Mouse (Mus musculus) retina, adult 2 months (tissue): ENCODE measurements around the gene Aebp2.

Experiments used
- DNase-seq: peaks from one replicate; pipeline ENCODE4 v3.0.0-alpha.2; 2012; ENCODE audit warnings: low read depth, low spot score

Aebp2 gene

GRCm38 (mm10) chr6:140696192-140696879 lies 73.9 kb downstream of the Aebp2 start:
- no peak for DNase-seq

DNA sequence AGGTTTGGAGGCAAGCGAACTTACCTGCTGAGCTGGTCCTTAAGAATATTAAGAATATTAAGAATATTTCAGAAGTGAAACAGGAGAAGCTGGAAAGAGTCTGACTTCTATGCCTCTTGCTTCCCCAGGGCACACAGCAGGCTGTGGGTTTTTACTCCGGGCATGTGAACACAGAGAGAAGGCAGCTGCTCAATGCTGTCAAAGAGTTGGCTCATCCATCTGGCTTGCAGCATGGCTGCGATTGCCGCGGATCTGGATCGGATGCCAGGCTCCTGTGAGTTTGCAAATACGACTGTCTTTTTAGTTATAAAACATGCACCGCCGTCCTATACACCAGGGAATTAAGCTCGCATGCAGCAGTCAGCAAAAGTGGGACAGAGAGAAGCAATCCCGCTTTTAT lies 75.5 kb downstream of the Aebp2 start:
- no peak for DNase-seq

DNA sequence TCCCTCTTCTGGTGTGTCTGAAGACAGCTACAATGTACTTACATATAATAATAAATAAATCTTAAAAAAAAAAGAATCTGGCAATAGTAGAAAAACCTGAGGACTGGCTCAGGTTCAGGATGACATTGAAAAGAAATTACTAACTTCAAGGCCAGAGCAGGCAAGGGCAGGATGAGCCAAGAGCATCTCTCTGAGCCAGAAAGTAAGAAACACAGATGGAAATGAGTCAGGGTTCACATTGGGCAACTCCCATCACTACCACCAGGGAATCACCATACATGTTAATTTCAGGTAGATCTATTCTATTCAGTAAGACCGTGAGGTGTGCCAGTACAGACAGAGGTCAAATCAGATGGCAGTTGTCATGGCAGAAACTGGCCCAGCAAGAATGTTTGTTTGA lies 76.1 kb downstream of the Aebp2 start:
- DNase-seq, result no peak

- DNase-seq, result no peak
These were observed 78.8 kb downstream of the Aebp2 start for GRCm38 (mm10) chr6:140701259-140701658.

DNA sequence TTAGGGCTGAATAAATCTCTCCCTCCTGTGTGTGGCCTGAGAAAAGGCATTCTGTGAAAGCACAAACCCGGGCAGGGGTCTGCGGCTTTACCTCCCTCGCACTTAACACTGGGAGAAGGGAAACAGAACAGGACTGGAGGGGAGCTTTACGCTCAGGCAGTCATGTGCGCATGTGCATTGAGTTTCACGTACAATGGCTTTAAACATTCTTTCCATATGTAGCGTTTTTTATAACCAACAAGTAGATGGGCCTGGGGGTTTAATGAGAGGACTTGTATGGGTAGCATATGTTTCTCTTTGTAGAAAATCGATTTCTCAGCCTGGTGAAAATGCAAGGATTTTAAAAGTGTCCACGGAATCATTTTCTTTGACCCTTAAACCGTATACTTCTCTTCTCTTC lies 82.7 kb downstream of the Aebp2 start:
- no peak for DNase-seq

DNA sequence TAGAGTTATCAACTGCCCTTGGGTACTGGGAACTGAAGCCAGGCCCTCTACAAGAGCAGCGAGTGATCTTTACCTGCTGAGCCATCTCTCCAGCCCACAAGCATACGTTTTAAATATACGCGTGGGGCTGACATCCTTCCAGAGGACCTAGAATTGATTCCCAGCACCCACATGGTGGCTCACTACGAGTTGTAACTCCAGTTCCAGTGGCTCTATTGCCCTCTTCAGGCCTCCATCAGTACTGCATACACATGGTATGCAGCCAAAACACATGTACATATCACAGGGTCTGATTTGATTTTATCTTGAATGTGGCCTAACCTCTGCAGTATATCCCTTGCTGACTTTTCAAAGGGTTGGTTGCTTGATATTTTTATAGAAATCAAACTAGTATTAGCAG lies 83.6 kb downstream of the Aebp2 start:
- DNase-seq, result no peak

DNA sequence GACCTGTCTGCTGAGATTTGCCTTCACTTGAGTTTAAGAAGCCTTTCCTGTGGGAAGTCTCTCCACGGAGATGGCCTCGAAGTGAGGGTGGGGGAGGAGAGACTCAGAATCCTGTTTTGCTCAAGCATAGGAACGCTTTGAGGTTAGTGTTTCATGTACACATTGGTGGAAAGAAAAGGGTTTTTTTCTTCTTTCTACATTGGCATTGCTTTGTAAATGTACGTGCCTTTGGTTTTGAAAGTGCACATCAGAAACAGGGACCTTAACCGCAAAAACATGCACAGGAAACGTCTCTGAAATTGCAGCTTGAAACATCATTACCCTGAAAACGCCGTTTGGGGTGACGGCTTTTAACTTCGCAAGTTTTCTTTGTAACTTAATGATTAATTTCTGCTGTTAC lies 85.6 kb downstream of the Aebp2 start:
- no peak for DNase-seq

- DNase-seq, result no peak
These were observed 87.1 kb downstream of the Aebp2 start for GRCm38 (mm10) chr6:140709415-140710107.

- DNase-seq, result peak; percentile 26
These were observed 90.3 kb downstream of the Aebp2 start for GRCm38 (mm10) chr6:140712754-140713153.

DNA sequence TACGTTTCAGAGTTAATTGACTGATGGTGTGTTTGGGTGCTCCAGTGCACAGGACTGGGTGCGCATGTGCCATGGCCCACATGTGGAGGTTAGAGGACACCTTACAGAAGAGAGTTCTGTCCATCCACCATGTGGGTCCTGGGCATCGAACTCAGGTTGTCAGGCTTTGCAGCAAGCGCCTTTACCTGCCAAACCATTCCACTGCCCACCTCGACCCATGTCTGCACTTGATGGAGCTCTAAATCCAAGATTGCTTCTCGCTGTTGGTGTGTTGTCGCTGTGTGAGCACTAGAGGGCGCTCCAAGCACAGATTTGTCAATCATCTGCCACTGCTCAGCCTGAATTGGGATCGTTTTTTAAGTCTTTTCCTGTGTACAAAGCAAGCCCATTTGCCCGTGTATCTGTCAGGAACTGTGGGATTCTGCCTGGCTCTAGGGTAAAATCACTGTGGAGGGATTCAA lies 92.5 kb downstream of the Aebp2 start:
- peak; percentile 52 for DNase-seq

- DNase-seq, result no peak
These were observed 99.6 kb downstream of the Aebp2 start for GRCm38 (mm10) chr6:140722058-140722457.
